Mouse (Mus musculus): ENCODE results near the gene Cox4i1.

DNA sequence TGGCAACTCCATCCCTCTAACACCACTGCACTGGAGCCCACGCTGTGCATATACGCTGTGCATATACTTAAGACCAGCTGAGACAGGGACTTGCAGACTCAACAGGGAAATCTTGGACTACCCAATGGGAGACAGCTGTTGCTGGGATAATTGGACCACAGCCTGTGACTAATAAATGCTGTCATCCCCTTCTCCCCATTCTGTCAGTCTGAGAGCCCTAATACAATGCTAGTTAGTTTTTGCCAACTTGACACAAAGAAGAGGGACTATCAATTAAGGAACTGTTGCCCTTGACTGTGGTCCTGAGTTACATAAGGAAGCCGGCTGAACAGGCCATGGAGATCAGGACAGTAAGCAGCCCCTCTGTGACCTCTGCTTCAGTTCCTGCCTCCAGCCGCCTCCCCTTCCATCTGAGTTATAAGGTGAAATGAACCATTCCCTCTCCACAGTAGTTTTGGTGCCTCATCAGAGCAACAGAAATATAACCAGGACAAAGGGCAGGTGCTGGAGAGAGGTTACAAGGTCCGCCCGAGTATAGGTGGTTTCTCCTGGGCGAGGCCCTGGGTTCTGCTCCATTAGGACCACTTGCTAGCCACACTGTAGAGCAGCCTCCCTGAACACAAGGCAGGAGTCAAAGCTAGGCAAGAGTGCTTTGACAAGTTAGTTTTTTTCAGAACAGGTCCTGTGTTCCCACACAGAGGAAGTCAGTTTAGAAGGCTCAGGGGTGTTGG is 11.5 kb upstream of the Cox4i1 start:
- TF ChIP-seq CTCF (IDR thresholded peaks at IDR 0.05; ENCODE audit: insufficient read depth, low read depth, low read length) (no peak), POLR2A (IDR thresholded peaks at IDR 0.05; ENCODE audit: insufficient read depth, low read depth, low read length) (no peak)

Data from olfactory bulb, adult 2 months (tissue).